Mouse (Mus musculus) lung, adult 2 months (tissue): ENCODE results near the gene Tram2.

Experiments
- CTCF ChIP-seq: fragments of 200-500 bp; IDR thresholded peaks from 2 replicates; pipeline ENCODE4 v1.5.1; 2011; ENCODE audit warnings: mild to moderate bottlenecking, low read length, control low read depth; ENCODE audit not compliant: insufficient read depth
- POLR2A ChIP-seq: fragments of 200-500 bp; IDR thresholded peaks from 2 replicates; pipeline ENCODE4 v1.6.1; 2011; ENCODE audit warnings: low read depth, mild to moderate bottlenecking, control low read depth, low read length, borderline replicate concordance; ENCODE audit errors: extremely low read depth

GRCm38 (mm10) chr1:21004596-21004995 lies 74.4 kb downstream of the Tram2 start:
- no peak for TF ChIP-seq POLR2A
- no peak for TF ChIP-seq CTCF
